Mouse (Mus musculus) G1E-ER4 (cell line): Measurements from ENCODE around the gene Tmem183a. TPM values are rescaled to one million over a fixed set of nuclear protein-coding genes. Genes with fewer than 3 reads are reported as not detected.

ENCODE experiments used
- GATA1 ChIP-seq: IDR thresholded peaks from one replicate; pipeline ENCODE4 v1.8.0; 2012; ENCODE audit warnings: low read length, inconsistent platforms
- polyA plus RNA-seq: library from polyadenylated mRNA; stranded (reverse); fragments of >175 nt; gene quantifications from 2 replicates; pipeline ENCODE4 v1.2.3, GENCODE M21; 2012

Gene Tmem183a
- polyA plus RNA-seq, 1 experiment, result 62.4 TPM

- no peak for TF ChIP-seq GATA1
These were observed 453 bp downstream of the Tmem183a start for GRCm38 (mm10) chr1:134361195-134361856.

GRCm38 (mm10) chr1:134360656-134361055, 1.1 kb downstream of the Tmem183a start:
- no peak for TF ChIP-seq GATA1

- TF ChIP-seq GATA1, result no peak
These were observed 4.3 kb downstream of the Tmem183a start for GRCm38 (mm10) chr1:134357461-134357860.

GRCm38 (mm10) chr1:134353326-134353725, 8.5 kb downstream of the Tmem183a start:
- TF ChIP-seq GATA1, result no peak

- no peak for TF ChIP-seq GATA1
These were observed 14.0 kb downstream of the Tmem183a start for GRCm38 (mm10) chr1:134347791-134348190.

- no peak for TF ChIP-seq GATA1
These were observed 16.7 kb downstream of the Tmem183a start for GRCm38 (mm10) chr1:134345075-134345474.

GRCm38 (mm10) chr1:134344005-134344950, 17.5 kb downstream of the Tmem183a start:
- no peak for TF ChIP-seq GATA1

- TF ChIP-seq GATA1, result no peak
These were observed 18.2 kb downstream of the Tmem183a start for GRCm38 (mm10) chr1:134343567-134343966.

- TF ChIP-seq GATA1, result no peak
These were observed 18.9 kb downstream of the Tmem183a start for GRCm38 (mm10) chr1:134342781-134343310.

- TF ChIP-seq GATA1, result no peak
These were observed 19.5 kb downstream of the Tmem183a start for GRCm38 (mm10) chr1:134342278-134342664.

- TF ChIP-seq GATA1, result no peak
These were observed 20.0 kb downstream of the Tmem183a start for GRCm38 (mm10) chr1:134341641-134342277.

- TF ChIP-seq GATA1, result no peak
These were observed 21.8 kb downstream of the Tmem183a start for GRCm38 (mm10) chr1:134339757-134340619.

- TF ChIP-seq GATA1, result no peak
These were observed 22.6 kb downstream of the Tmem183a start for GRCm38 (mm10) chr1:134339162-134339561.

GRCm38 (mm10) chr1:134336958-134337710, 24.6 kb downstream of the Tmem183a start:
- no peak for TF ChIP-seq GATA1
